Mouse (Mus musculus) kidney, embryonic 16.5 days (tissue): Measurements from ENCODE around the gene Zmynd15. TPM values are rescaled to one million over a fixed set of nuclear protein-coding genes. Genes with fewer than 3 reads are reported as not detected.
"Not testable (repeated sequence)": the region's sequence is repeated elsewhere in the genome, so short reads cannot be mapped to it uniquely, and the experiment has no call there.

ENCODE experiments used
- ATAC-seq: fragments of 200-750 bp; cut with Nextera tagmentation; 2 replicates; pipeline ENCODE4 v1.8.0; 2017; ENCODE audit warnings: moderate TSS enrichment; ENCODE audit not compliant: low FRiP score, low TSS enrichment
- H3K27ac ChIP-seq: fragments of 300-500 bp; sonication (generic); 2 replicates; pipeline ENCODE4 v1.5.1; 2014; ENCODE audit warnings: low read length
- H3K27me3 ChIP-seq: fragments of 300-500 bp; sonication (generic); 2 replicates; pipeline ENCODE4 v1.6.1; 2014; ENCODE audit warnings: low read length, control low read depth, mixed read lengths; ENCODE audit not compliant: insufficient read depth
- H3K36me3 ChIP-seq: fragments of 300-500 bp; sonication (generic); 2 replicates; pipeline ENCODE4 v1.6.1; 2014; ENCODE audit warnings: low read length, control low read depth, mixed read lengths; ENCODE audit not compliant: insufficient read depth
- H3K4me1 ChIP-seq: fragments of 300-500 bp; sonication (generic); 2 replicates; pipeline ENCODE4 v1.6.1; 2014; ENCODE audit warnings: low read length, control low read depth, mixed read lengths; ENCODE audit not compliant: insufficient read depth
- H3K4me2 ChIP-seq: fragments of 300-500 bp; sonication (generic); replicated peaks from 2 replicates; pipeline ENCODE4 v1.6.1; 2014; ENCODE audit warnings: low read depth, low read length
- H3K4me3 ChIP-seq: fragments of 300-500 bp; sonication (generic); 2 replicates; pipeline ENCODE4 v1.5.1; 2014; ENCODE audit warnings: mild to moderate bottlenecking, low read length
- H3K9ac ChIP-seq: fragments of 300-500 bp; sonication (generic); replicated peaks from 2 replicates; pipeline ENCODE4 v1.6.1; 2014; ENCODE audit warnings: low read length
- H3K9me3 ChIP-seq: fragments of 300-500 bp; sonication (generic); 2 replicates; pipeline ENCODE4 v1.6.1; 2016; ENCODE audit warnings: low read length, control low read depth
- WGBS: fragments of 180-500 bp; shearing (Covaris S2); extraction: QIAGEN DNeasy Blood & Tissue Kit; methylation state at CpG from one replicate; pipeline ENCODE4 v1.1.7; 2014; 5-methylcytosine and 5-hydroxymethylcytosine counted together
- polyA plus RNA-seq: library from polyadenylated mRNA; unstranded; fragments of >200 nt; fragmentation: Nextera tagmentation; extraction: Ambion mirVana; gene quantifications from 2 replicates; pipeline ENCODE4 v1.2.1, GENCODE M21; 2015

The Zmynd15 gene
- polyA plus RNA-seq, 1 experiment from 2014 or later: 1.4 TPM

GRCm38 (mm10) chr11:70465211-70465610 is 6.0 kb downstream of the Zmynd15 start:
- H3K4me1 ChIP-seq: peaks cover 15% of the 10 kb centered on the region
- peaks cover 21% of the 10 kb centered on the region; the same call in 1 of the 2 replicates for H3K27me3 ChIP-seq
- H3K9ac ChIP-seq: no peak overlapping the region
- no peak overlapping the region; the same call in 1 of the 2 replicates for H3K4me3 ChIP-seq
- no peak for ATAC-seq
- H3K9me3 ChIP-seq: 0 out of 2 replicates have a peak, but pooled peaks cover 5% of the 10 kb centered on the region
- WGBS: 34% methylated on average over 16 of the region's 16 CpGs
- H3K36me3 ChIP-seq: no peaks in the 10 kb centered on the region
- no peak overlapping the region for H3K27ac ChIP-seq
- peak overlapping the region; percentile 58 for H3K4me2 ChIP-seq

GRCm38 (mm10) chr11:70465824-70466223 is 6.6 kb downstream of the Zmynd15 start:
- ATAC-seq: peak; percentile 27; the same call in 1 of the 2 replicates
- H3K36me3 ChIP-seq: no peaks in the 10 kb centered on the region
- H3K4me1 ChIP-seq: peaks cover 15% of the 10 kb centered on the region
- no peak overlapping the region for H3K27ac ChIP-seq
- peaks cover 18% of the 10 kb centered on the region; the same call in 1 of the 2 replicates for H3K27me3 ChIP-seq
- peak overlapping the region; percentile 56; the same call in 1 of the 2 replicates for H3K9ac ChIP-seq
- peak overlapping the region; percentile 58 for H3K4me2 ChIP-seq
- H3K9me3 ChIP-seq: 0 out of 2 replicates have a peak, but pooled peaks cover 5% of the 10 kb centered on the region
- H3K4me3 ChIP-seq: peak overlapping the region; percentile 39
- WGBS: 9% methylated on average over 23 of the region's 23 CpGs

DNA sequence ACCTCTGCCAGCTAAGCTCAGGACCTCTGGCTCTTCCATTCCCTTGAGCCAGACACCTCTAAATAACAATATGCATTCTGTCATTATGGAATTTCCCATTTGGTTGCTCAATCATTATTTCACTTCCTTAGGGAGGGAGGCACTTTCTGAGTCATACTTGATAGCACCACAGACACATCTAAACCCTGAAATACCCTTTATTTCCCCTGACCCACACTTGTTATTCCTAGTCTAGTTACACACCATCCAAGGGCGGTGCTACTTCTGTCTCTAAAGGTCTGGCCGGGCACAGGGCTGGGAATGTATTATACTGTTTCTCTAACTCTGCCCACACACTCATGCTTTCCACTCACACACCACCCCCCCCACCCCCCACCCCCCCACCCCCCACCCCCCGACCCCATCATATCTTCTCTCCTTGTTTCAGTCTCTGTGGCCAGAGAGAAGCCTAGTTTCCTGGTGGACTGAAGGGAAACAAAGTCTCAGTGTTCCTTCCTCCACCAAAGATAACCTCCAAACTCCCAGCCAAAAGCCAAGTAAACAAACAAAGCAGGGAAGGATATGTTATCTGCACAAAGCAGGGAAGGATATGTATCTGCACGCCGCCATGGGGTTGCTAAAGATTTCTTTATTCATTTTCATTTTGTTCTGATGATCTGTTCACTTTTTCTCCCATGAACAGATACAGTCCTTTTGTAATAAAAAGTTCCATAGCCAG is 8.8 kb downstream of the Zmynd15 start:
- Histone ChIP-seq H3K27ac (no peak overlapping the region), H3K4me2 (no peak overlapping the region), H3K9me3 (no peaks in the 10 kb centered on the region), H3K36me3 (no peaks in the 10 kb centered on the region), H3K9ac (no peak overlapping the region), H3K4me1 (peaks cover 15% of the 10 kb centered on the region), H3K4me3 (no peak overlapping the region), H3K27me3 (peaks cover 18% of the 10 kb centered on the region; the same call in 1 of the 2 replicates)
- 76% methylated on average over 5 of the region's 5 CpGs for WGBS
- ATAC-seq: no peak

DNA sequence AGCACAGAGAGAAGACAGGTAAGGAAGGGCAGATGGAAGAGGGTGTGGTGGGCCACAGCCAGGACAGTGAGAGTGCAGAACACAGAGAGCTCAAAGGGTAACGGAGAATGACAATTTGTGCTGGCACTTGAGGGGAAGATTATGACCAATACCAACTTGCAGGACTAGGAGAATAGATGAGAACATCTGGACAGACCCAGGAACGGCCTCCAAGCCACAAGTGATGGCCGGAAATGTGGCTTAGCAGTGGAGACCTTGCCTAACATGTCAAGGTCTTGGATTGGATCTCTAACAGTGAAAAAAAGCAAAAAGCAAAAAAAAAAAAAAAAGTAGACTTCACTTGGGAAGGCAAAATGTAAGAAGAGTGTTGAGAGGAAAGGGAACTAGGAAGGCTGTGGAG is 10.5 kb downstream of the Zmynd15 start:
- Histone ChIP-seq H3K4me2 (no peak overlapping the region), H3K4me1 (peaks cover 20% of the 10 kb centered on the region), H3K36me3 (no peaks in the 10 kb centered on the region), H3K27me3 (peaks cover 8% of the 10 kb centered on the region; the same call in 1 of the 2 replicates), H3K9ac (no peak overlapping the region), H3K27ac (no peak overlapping the region), H3K9me3 (no peaks in the 10 kb centered on the region), H3K4me3 (no peak overlapping the region)
- ATAC-seq: no peak
- 91% methylated on average over 3 of the region's 3 CpGs for WGBS

- Histone ChIP-seq H3K4me2 (no peak overlapping the region), H3K9ac (no peak overlapping the region), H3K4me1 (peaks cover 9% of the 10 kb centered on the region), H3K36me3 (no peaks in the 10 kb centered on the region), H3K4me3 (no peak overlapping the region), H3K27ac (peak overlapping the region; percentile 0; the same call in 1 of the 2 replicates), H3K27me3 (no peaks in the 10 kb centered on the region), H3K9me3 (no peaks in the 10 kb centered on the region)
- ATAC-seq: no peak
These were observed 13.5 kb downstream of the Zmynd15 start for GRCm38 (mm10) chr11:70472716-70473115.

- ATAC-seq, H3K9me3 ChIP-seq, H3K4me3 ChIP-seq, H3K9ac ChIP-seq, H3K4me2 ChIP-seq, H3K36me3 ChIP-seq, H3K4me1 ChIP-seq, H3K27ac ChIP-seq, H3K27me3 ChIP-seq: not testable (repeated sequence)
- 55% methylated on average over 5 of the region's 5 CpGs for WGBS
These were observed 14.1 kb downstream of the Zmynd15 start for GRCm38 (mm10) chr11:70473291-70473690.

GRCm38 (mm10) chr11:70474872-70475534 is 15.8 kb downstream of the Zmynd15 start:
- 0 out of 2 replicates have a peak overlapping the region, but pooled peaks have one; percentile 10 for H3K4me2 ChIP-seq

GRCm38 (mm10) chr11:70485498-70485897 is 26.3 kb downstream of the Zmynd15 start:
- no peak overlapping the region for H3K4me2 ChIP-seq
- no peaks in the 10 kb centered on the region for H3K27me3 ChIP-seq
- no peak overlapping the region for H3K9ac ChIP-seq
- H3K36me3 ChIP-seq: no peaks in the 10 kb centered on the region
- no peaks in the 10 kb centered on the region for H3K4me1 ChIP-seq
- no peak overlapping the region for H3K4me3 ChIP-seq
- ATAC-seq: peak; percentile 80; the same call in 1 of the 2 replicates
- no peak overlapping the region for H3K27ac ChIP-seq
- no peaks in the 10 kb centered on the region for H3K9me3 ChIP-seq
- 35% methylated on average over 2 of the region's 2 CpGs for WGBS

More at GRCm38 (mm10) chr11:70474872-70475534, 15.8 kb downstream of the Zmynd15 start:
- Histone ChIP-seq H3K9ac (no peak overlapping the region), H3K4me3 (no peak overlapping the region), H3K27ac (peak overlapping the region; percentile 63; the same call in 1 of the 2 replicates), H3K4me1 (peaks cover 9% of the 10 kb centered on the region), H3K36me3 (no peaks in the 10 kb centered on the region), H3K27me3 (no peaks in the 10 kb centered on the region), H3K9me3 (no peaks in the 10 kb centered on the region)
- 51% methylated on average over 12 of the region's 12 CpGs for WGBS
- peak; percentile 85 for ATAC-seq

DNA sequence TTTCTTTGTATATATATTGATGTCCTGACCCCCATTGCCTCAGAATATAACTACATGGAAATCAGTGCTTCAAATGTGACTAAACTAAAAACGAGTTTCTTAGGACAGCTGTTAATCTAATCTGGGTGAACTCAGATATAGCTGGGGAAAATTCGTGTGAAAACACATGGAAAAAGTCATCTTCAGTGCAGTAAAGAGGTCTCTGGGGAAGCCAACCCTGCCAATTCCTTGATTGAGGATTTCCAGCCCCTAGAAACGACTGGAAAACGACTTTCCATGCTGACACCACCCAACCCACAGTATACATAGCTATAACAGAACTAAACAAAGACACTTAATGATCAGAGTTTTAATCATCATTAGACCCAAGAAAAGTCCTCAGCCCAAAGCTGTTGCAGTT is 28.6 kb downstream of the Zmynd15 start:
- H3K4me2 ChIP-seq: no peak overlapping the region
- no peaks in the 10 kb centered on the region for H3K4me1 ChIP-seq
- H3K4me3 ChIP-seq: no peak overlapping the region
- H3K27ac ChIP-seq: no peak overlapping the region
- H3K9ac ChIP-seq: no peak overlapping the region
- no peaks in the 10 kb centered on the region for H3K27me3 ChIP-seq
- H3K36me3 ChIP-seq: no peaks in the 10 kb centered on the region
- no peaks in the 10 kb centered on the region for H3K9me3 ChIP-seq
- 44% methylated on average over 4 of the region's 4 CpGs for WGBS
- ATAC-seq: no peak

DNA sequence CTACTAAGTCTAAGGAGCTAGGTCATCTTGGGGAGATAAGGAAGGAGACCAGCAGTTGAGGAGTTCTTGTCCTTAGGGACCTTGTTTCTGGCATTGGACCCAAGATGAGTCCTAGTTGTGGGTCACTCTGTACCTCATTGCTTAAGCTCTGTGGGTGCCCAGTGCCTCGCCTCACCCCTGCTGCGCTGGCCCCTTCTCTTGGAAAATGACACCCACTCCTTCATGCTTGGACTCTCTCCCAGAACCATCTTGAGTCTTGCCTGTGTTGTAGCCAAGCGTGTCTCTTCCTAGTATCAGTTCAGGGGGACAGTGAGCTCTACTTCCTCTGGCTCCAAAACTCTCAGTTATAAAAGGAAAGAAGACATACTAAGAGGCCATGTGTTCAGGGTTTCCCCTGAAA is 29.9 kb downstream of the Zmynd15 start:
- Histone ChIP-seq H3K27ac (no peak overlapping the region), H3K9me3 (no peaks in the 10 kb centered on the region), H3K36me3 (no peaks in the 10 kb centered on the region), H3K27me3 (no peaks in the 10 kb centered on the region), H3K4me3 (no peak overlapping the region), H3K4me1 (no peaks in the 10 kb centered on the region), H3K4me2 (no peak overlapping the region), H3K9ac (no peak overlapping the region)
- ATAC-seq: no peak
- WGBS: 85% methylated on average over 3 of the region's 3 CpGs
